Mouse (Mus musculus): ENCODE data around the gene Pla2g12b. TPM values are rescaled to one million over a fixed set of nuclear protein-coding genes. Genes with fewer than 3 reads are reported as not detected.
A peak's percentile ranks its signal among the peaks of the same experiment; 100 is the strongest.

The Pla2g12b gene
- polyA plus RNA-seq, 1 experiment from 2014 or later, result not detected

DNA sequence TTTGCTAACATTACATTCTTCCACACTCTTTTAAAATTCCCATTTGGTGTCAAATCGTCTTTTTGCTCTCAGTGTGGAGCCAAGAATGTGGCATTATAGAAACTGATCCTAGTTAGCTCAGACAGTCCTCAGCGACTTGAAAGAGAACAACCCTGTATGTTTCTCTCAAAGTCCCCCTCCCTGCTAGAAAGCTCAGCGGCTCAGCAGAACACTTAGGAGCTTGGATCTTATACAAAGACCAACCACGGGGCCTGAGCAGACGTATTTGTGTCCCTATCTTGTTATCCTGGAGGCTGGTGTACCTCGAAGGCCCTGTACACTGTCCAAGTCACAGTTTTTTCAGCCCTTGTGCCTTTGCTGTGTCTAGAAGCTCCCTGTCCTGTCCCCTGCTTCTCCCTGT is 36.7 kb downstream of the Pla2g12b start:
- DNase-seq (ENCODE audit: low spot score) (peak; percentile 68), ATAC-seq (ENCODE audit: low read depth) (0 out of 2 replicates have a peak, but pooled peaks have one; percentile 33)
- no peaks in the 10 kb centered on the region for H3K9me3 ChIP-seq (ENCODE audit: control insufficient read depth, low read length)
- no peak overlapping the region for H3K4me3 ChIP-seq (ENCODE audit: low read depth, low read length)
- 25% methylated on average over 6 of the region's 6 CpGs for WGBS
- no peak overlapping the region for H3K4me2 ChIP-seq (ENCODE audit: low read depth, low read length)
- H3K36me3 ChIP-seq (ENCODE audit: control insufficient read depth, insufficient read depth, low read length), result no peaks in the 10 kb centered on the region
- no peak overlapping the region for H3K9ac ChIP-seq (ENCODE audit: low read depth, low read length)
- H3K27me3 ChIP-seq (replicated peaks; ENCODE audit: control insufficient read depth, insufficient read depth, low read length), result no peaks in the 10 kb centered on the region
- peaks cover 15% of the 10 kb centered on the region for H3K4me1 ChIP-seq (ENCODE audit: control insufficient read depth, insufficient read depth, low read length)
- H3K27ac ChIP-seq (replicated peaks; ENCODE audit: low read depth, low read length), result peak overlapping the region; percentile 53

DNA sequence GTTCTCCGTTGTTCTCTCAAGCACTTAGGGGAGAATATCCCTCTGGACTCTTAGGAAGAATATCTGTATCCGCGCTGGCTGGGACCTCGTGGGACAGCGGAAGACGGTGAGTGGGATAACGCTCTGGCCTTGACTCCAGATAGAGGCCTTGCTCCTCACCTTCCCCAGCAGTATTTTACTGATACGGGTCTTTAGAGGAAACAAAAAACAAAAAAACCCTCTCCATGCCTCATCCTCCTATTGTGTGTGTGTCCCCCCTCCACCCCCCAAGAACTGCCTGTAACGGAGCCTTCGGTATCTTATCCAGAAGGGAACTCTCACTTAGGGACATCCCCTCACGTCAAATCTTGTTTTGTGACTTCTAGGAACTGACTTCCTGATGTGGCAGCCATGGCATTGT is 38.3 kb downstream of the Pla2g12b start, which contains the start of gene Oit3:
Gene Oit3 (minus strand): TSS at position 44 of the 400 bp plus-strand sequence.
- Histone ChIP-seq H3K4me2 (ENCODE audit: low read depth, low read length) (no peak within 1 kb of the TSS), H3K9ac (ENCODE audit: low read depth, low read length) (no peak within 1 kb of the TSS), H3K4me3 (ENCODE audit: low read depth, low read length) (no peak within 1 kb of the TSS), H3K4me1 (ENCODE audit: control insufficient read depth, insufficient read depth, low read length) (peaks cover 15% of the 10 kb centered on the region), H3K27me3 (replicated peaks; ENCODE audit: control insufficient read depth, insufficient read depth, low read length) (no peaks in the 10 kb centered on the region), H3K27ac (replicated peaks; ENCODE audit: low read depth, low read length) (peak within 1 kb of the TSS; percentile 53; the same call in 1 of the 2 replicates), H3K36me3 (ENCODE audit: control insufficient read depth, insufficient read depth, low read length) (no peaks in the 10 kb centered on the region), H3K9me3 (ENCODE audit: control insufficient read depth, low read length) (no peaks in the 10 kb centered on the region)
- ATAC-seq (ENCODE audit: low read depth) (no peak), DNase-seq (ENCODE audit: low spot score) (no peak)
- WGBS, result 78% methylated on average over 11 of the region's 11 CpGs

DNA sequence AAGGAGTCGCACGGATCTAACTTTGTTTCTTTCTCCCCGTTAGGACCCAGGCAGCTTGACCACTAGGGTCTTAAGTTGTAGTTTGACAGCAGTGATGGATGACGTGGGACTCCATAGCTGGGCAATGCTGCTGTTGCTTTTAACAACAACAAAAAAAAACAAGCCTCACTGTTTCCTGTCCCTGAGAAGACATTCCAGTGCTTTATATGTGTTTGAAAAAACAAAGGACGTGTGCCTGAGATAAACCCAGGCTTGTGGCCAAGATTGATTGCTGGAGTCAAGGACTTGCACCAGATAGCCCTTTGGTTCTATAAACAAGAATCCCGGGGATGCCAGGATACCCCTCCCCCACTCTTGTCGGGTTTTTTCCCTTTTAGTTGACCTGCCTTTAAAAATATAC is 39.8 kb downstream of the Pla2g12b start:
- Histone ChIP-seq H3K27ac (replicated peaks; ENCODE audit: low read depth, low read length) (no peak overlapping the region), H3K36me3 (ENCODE audit: control insufficient read depth, insufficient read depth, low read length) (peaks cover 4% of the 10 kb centered on the region; the same call in 1 of the 2 replicates), H3K27me3 (replicated peaks; ENCODE audit: control insufficient read depth, insufficient read depth, low read length) (no peaks in the 10 kb centered on the region), H3K9ac (ENCODE audit: low read depth, low read length) (no peak overlapping the region), H3K4me1 (ENCODE audit: control insufficient read depth, insufficient read depth, low read length) (peaks cover 15% of the 10 kb centered on the region), H3K4me3 (ENCODE audit: low read depth, low read length) (no peak overlapping the region), H3K9me3 (ENCODE audit: control insufficient read depth, low read length) (no peaks in the 10 kb centered on the region), H3K4me2 (ENCODE audit: low read depth, low read length) (no peak overlapping the region)
- 43% methylated on average over 7 of the region's 7 CpGs for WGBS
- DNase-seq (ENCODE audit: low spot score), result no peak
- ATAC-seq (ENCODE audit: low read depth), result no peak

DNA sequence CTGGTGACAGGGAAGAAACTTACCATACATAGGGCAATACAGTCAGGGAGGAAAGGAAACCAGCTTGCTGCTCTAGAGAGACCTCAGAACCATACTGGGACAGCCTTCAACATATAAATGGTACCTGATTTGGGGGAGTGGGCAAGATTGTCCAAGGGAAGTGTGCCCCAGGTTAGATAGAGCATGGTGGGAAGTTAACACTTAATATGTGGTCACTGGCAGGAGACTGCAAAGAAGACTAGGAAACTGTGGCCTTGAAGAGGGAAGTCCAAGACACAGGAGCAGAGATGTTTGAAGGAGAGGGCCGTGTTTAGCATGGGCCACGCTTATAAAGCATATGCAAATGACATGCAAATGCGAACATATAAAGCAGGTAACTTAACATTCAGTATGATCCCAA is 40.6 kb downstream of the Pla2g12b start:
- peaks cover 14% of the 10 kb centered on the region for H3K4me1 ChIP-seq (ENCODE audit: control insufficient read depth, insufficient read depth, low read length)
- DNase-seq (ENCODE audit: low spot score) (no peak), ATAC-seq (ENCODE audit: low read depth) (no peak)
- peaks cover 9% of the 10 kb centered on the region; the same call in 1 of the 2 replicates for H3K36me3 ChIP-seq (ENCODE audit: control insufficient read depth, insufficient read depth, low read length)
- H3K9me3 ChIP-seq (ENCODE audit: control insufficient read depth, low read length), result no peaks in the 10 kb centered on the region
- no peaks in the 10 kb centered on the region for H3K27me3 ChIP-seq (replicated peaks; ENCODE audit: control insufficient read depth, insufficient read depth, low read length)
- H3K4me3 ChIP-seq (ENCODE audit: low read depth, low read length), result no peak overlapping the region
- no peak overlapping the region for H3K9ac ChIP-seq (ENCODE audit: low read depth, low read length)
- no peak overlapping the region for H3K27ac ChIP-seq (replicated peaks; ENCODE audit: low read depth, low read length)
- no peak overlapping the region for H3K4me2 ChIP-seq (ENCODE audit: low read depth, low read length)
- WGBS, result 87% methylated on average over 3 of the region's 3 CpGs

DNA sequence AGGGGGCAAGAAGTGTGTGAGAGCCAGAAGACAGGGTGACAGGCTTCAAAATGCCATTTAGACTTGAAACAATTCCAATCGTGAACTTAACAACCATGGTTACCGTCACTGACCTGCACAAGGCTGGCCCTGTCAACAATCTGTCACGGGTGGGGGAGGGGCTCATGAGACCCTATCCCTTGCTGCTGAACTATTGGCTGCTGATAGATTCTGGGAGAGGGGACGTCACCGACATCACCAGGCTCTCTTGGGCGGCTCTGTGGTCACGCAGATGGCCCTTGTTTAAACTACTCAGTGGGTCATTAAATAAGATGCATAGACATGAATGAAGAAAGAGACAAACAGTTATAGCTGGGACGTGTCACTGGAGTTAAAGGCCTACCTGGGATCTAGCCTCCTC is 41.2 kb downstream of the Pla2g12b start:
- ATAC-seq (ENCODE audit: low read depth) (no peak), DNase-seq (ENCODE audit: low spot score) (no peak)
- Histone ChIP-seq H3K27me3 (replicated peaks; ENCODE audit: control insufficient read depth, insufficient read depth, low read length) (no peaks in the 10 kb centered on the region), H3K9ac (ENCODE audit: low read depth, low read length) (no peak overlapping the region), H3K36me3 (ENCODE audit: control insufficient read depth, insufficient read depth, low read length) (peaks cover 13% of the 10 kb centered on the region), H3K4me2 (ENCODE audit: low read depth, low read length) (no peak overlapping the region), H3K4me1 (ENCODE audit: control insufficient read depth, insufficient read depth, low read length) (peaks cover 8% of the 10 kb centered on the region), H3K9me3 (ENCODE audit: control insufficient read depth, low read length) (no peaks in the 10 kb centered on the region), H3K4me3 (ENCODE audit: low read depth, low read length) (no peak overlapping the region), H3K27ac (replicated peaks; ENCODE audit: low read depth, low read length) (no peak overlapping the region)
- WGBS, result 47% methylated on average over 8 of the region's 8 CpGs

DNA sequence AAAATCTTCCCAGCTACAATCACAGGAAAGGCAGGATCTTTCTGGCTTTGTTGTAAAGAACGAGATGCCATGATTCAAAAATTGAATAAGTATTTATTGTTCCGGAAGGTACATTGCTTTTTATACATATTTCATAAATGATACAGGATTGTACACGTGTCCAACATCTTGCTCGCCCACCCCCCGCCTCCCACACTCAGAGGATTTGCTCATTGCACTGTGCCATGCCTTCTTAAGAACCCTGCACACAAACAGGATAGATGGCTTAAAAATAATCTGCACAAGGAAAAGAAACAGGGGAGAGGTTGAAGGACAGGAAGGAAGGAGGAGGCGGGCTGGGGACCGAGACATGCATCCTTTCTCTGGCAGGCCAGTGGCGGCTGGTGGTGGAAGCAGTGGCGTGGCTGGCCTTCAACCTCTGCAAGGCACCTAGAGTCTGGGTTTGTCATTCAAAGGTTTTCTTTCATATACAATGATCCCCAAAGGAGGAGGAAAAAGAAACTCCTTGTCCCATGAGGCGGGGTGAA is 43.5 kb downstream of the Pla2g12b start:
- H3K9me3 ChIP-seq (ENCODE audit: control insufficient read depth, low read length), result no peaks in the 10 kb centered on the region
- H3K4me1 ChIP-seq (ENCODE audit: control insufficient read depth, insufficient read depth, low read length), result no peaks in the 10 kb centered on the region
- H3K27ac ChIP-seq (replicated peaks; ENCODE audit: low read depth, low read length), result no peak overlapping the region
- no peak for ATAC-seq (ENCODE audit: low read depth)
- 82% methylated on average over 10 of the region's 10 CpGs for WGBS
- peaks cover 21% of the 10 kb centered on the region for H3K36me3 ChIP-seq (ENCODE audit: control insufficient read depth, insufficient read depth, low read length)
- no peak overlapping the region; the same call in 1 of the 2 replicates for H3K9ac ChIP-seq (ENCODE audit: low read depth, low read length)
- H3K4me3 ChIP-seq (ENCODE audit: low read depth, low read length), result no peak overlapping the region
- no peaks in the 10 kb centered on the region for H3K27me3 ChIP-seq (replicated peaks; ENCODE audit: control insufficient read depth, insufficient read depth, low read length)
- no peak for DNase-seq (ENCODE audit: low spot score)
- H3K4me2 ChIP-seq (ENCODE audit: low read depth, low read length), result no peak overlapping the region

DNA sequence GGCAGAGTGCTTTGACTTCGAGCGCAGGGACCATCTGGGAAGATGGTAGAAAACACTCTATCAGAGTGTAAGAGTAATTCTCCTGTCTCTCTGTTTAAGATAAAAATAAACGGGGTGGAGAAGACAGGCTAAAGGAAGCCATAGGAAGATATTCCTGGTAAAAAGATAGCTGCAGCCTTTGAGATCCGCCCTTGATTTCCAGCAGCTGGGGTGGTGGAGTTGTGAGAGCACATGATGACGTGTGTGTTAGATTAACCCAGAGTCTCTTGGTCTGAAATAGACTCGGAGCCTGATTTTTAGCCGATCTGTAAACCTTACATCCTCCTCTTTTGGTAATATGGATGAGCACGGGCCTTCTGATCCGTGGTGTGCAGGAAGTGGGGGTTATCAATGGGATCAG is 44.1 kb downstream of the Pla2g12b start:
- Histone ChIP-seq H3K9ac (ENCODE audit: low read depth, low read length) (no peak overlapping the region), H3K4me2 (ENCODE audit: low read depth, low read length) (no peak overlapping the region), H3K4me3 (ENCODE audit: low read depth, low read length) (no peak overlapping the region), H3K27me3 (replicated peaks; ENCODE audit: control insufficient read depth, insufficient read depth, low read length) (no peaks in the 10 kb centered on the region), H3K9me3 (ENCODE audit: control insufficient read depth, low read length) (no peaks in the 10 kb centered on the region), H3K27ac (replicated peaks; ENCODE audit: low read depth, low read length) (no peak overlapping the region), H3K4me1 (ENCODE audit: control insufficient read depth, insufficient read depth, low read length) (no peaks in the 10 kb centered on the region), H3K36me3 (ENCODE audit: control insufficient read depth, insufficient read depth, low read length) (peaks cover 21% of the 10 kb centered on the region)
- ATAC-seq (ENCODE audit: low read depth), result no peak
- 71% methylated on average over 9 of the region's 9 CpGs for WGBS
- no peak for DNase-seq (ENCODE audit: low spot score)

DNA sequence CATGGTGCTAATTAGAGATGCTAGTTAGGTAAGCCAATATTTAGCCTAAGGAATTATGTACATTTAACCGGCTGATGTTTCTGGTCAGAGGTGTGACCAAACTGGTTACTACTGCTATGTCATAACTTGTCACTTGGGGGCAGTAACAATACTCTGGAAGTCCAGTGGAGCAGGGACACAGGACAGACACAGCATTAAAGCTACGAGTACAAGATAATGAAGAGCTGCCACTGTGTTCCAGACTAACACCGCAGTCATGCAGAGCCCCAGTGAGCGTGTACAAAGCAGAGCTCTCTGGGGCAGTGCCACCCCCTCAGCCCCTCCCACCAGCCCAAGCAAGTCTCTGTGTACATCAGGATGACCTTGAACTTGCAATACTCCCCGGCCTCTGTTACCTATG is 48.4 kb downstream of the Pla2g12b start:
- Histone ChIP-seq H3K9ac (ENCODE audit: low read depth, low read length) (no peak overlapping the region), H3K4me2 (ENCODE audit: low read depth, low read length) (no peak overlapping the region), H3K4me3 (ENCODE audit: low read depth, low read length) (no peak overlapping the region), H3K4me1 (ENCODE audit: control insufficient read depth, insufficient read depth, low read length) (no peaks in the 10 kb centered on the region), H3K27me3 (replicated peaks; ENCODE audit: control insufficient read depth, insufficient read depth, low read length) (no peaks in the 10 kb centered on the region), H3K9me3 (ENCODE audit: control insufficient read depth, low read length) (no peaks in the 10 kb centered on the region), H3K27ac (replicated peaks; ENCODE audit: low read depth, low read length) (no peak overlapping the region), H3K36me3 (ENCODE audit: control insufficient read depth, insufficient read depth, low read length) (peaks cover 26% of the 10 kb centered on the region)
- WGBS, result 54% methylated on average over 5 of the region's 5 CpGs
- DNase-seq (ENCODE audit: low spot score), result peak; percentile 73
- ATAC-seq (ENCODE audit: low read depth), result 0 out of 2 replicates have a peak, but pooled peaks have one; percentile 55

DNA sequence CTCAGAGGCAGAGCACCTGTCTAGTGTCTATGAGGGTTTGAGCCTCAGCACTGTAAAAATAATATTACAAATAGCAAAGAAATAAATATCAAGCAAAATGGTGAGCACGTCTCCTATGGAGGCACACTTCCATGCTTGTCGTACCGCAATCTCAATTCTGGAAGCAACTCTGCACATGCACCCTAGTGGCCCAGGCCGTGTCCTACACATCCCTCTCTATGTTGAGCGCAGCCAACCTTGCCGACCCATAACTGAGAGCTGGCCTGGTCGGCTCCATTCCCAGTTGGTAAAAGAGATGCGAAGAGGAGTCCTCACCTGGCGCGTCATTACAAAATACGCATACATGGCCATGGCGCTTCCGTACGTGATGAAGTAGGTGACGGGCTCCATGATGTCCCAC is 51.2 kb downstream of the Pla2g12b start:
- no peak for DNase-seq (ENCODE audit: low spot score)
- Histone ChIP-seq H3K4me1 (ENCODE audit: control insufficient read depth, insufficient read depth, low read length) (no peaks in the 10 kb centered on the region), H3K9me3 (ENCODE audit: control insufficient read depth, low read length) (no peaks in the 10 kb centered on the region), H3K36me3 (ENCODE audit: control insufficient read depth, insufficient read depth, low read length) (peaks cover 13% of the 10 kb centered on the region), H3K4me2 (ENCODE audit: low read depth, low read length) (no peak overlapping the region), H3K4me3 (ENCODE audit: low read depth, low read length) (no peak overlapping the region), H3K27ac (replicated peaks; ENCODE audit: low read depth, low read length) (no peak overlapping the region), H3K27me3 (replicated peaks; ENCODE audit: control insufficient read depth, insufficient read depth, low read length) (no peaks in the 10 kb centered on the region), H3K9ac (ENCODE audit: low read depth, low read length) (no peak overlapping the region)
- no peak for ATAC-seq (ENCODE audit: low read depth)
- WGBS, result 97% methylated on average over 15 of the region's 15 CpGs

Measured in embryonic facial prominence, embryonic 14.5 days (tissue).